In genomic region chr4:141552484-141552883, GRCm38 (mm10) we compare ENCODE assay signal across 11 mouse cellular contexts. TPM values are rescaled to one million over a fixed set of nuclear protein-coding genes. Genes with fewer than 3 reads are reported as not detected.
DNase-seq lines count a peak whose midpoint lies in the region; ATAC-seq and TF ChIP-seq lines count a peak whose summit lies in the region.
"Had no signal": no experiment of that assay in that cellular context is flagged by ENCODE, and none has a peak within 500 bp of the region (broad histone marks: within the 10 kb centered on the region; RNA-seq: fewer than 3 reads in every experiment).

No protein-coding gene starts in this region.

- no peaks in the 10 kb centered on the region for H3K9me3 ChIP-seq in limb, embryonic 12.5 days
- H3K9me3 ChIP-seq in stomach, embryonic 15.5 days = no peaks in the 10 kb centered on the region
- no peaks in the 10 kb centered on the region for H3K9me3 ChIP-seq in neural tube, embryonic 15.5 days (replicated peaks)
- H3K9me3 ChIP-seq in forebrain, embryonic 14.5 days (replicated peaks; ENCODE audit: control insufficient read depth, low read length) = no peaks in the 10 kb centered on the region

- TF ChIP-seq CTCF in spleen, adult 2 months (IDR thresholded peaks at IDR 0.05; ENCODE audit: extremely low read depth, insufficient read depth, insufficient read length, insufficient replicate concordance) = no peak

- peaks cover 8% of the 10 kb centered on the region; the same call in 1 of the 2 replicates for H3K4me1 ChIP-seq in spleen, adult 2 months (ENCODE audit: control insufficient read depth, insufficient read depth, insufficient read length)
- H3K4me1 ChIP-seq in limb, embryonic 12.5 days (replicated peaks) = peaks cover 24% of the 10 kb centered on the region
- H3K4me1 ChIP-seq in stomach, embryonic 15.5 days = no peaks in the 10 kb centered on the region; the same call in 1 of the 2 replicates
- H3K4me1 ChIP-seq in neural tube, embryonic 15.5 days = peaks cover 19% of the 10 kb centered on the region
- peaks cover 4% of the 10 kb centered on the region; the same call in 1 of the 2 replicates for H3K4me1 ChIP-seq in forebrain, embryonic 14.5 days (ENCODE audit: control insufficient read depth, insufficient read depth, low read length)

- H3K36me3 ChIP-seq in spleen, adult 2 months (ENCODE audit: control insufficient read depth, insufficient read depth, low read length) = no peaks in the 10 kb centered on the region
- no peaks in the 10 kb centered on the region for H3K36me3 ChIP-seq in limb, embryonic 12.5 days
- no peaks in the 10 kb centered on the region for H3K36me3 ChIP-seq in stomach, embryonic 15.5 days
- H3K36me3 ChIP-seq in neural tube, embryonic 15.5 days = no peaks in the 10 kb centered on the region
- no peaks in the 10 kb centered on the region for H3K36me3 ChIP-seq in forebrain, embryonic 14.5 days (ENCODE audit: control insufficient read depth, insufficient read depth, low read length)

- no peaks in the 10 kb centered on the region for H3K27me3 ChIP-seq in spleen, adult 2 months (ENCODE audit: control insufficient read depth, insufficient read depth, low read length)
- H3K27me3 ChIP-seq in limb, embryonic 12.5 days = no peaks in the 10 kb centered on the region
- H3K27me3 ChIP-seq in stomach, embryonic 15.5 days (replicated peaks) = no peaks in the 10 kb centered on the region
- no peaks in the 10 kb centered on the region for H3K27me3 ChIP-seq in neural tube, embryonic 15.5 days (replicated peaks)
- no peaks in the 10 kb centered on the region for H3K27me3 ChIP-seq in forebrain, embryonic 14.5 days (replicated peaks; ENCODE audit: control insufficient read depth, insufficient read depth, low read length)

- H3K4me3 ChIP-seq in spleen, adult 2 months (ENCODE audit: extremely low read depth, insufficient read depth, insufficient read length) = no peak overlapping the region
- H3K4me3 ChIP-seq in limb, embryonic 12.5 days (replicated peaks) = peak overlapping the region; percentile 9; the same call in 1 of the 2 replicates
- no peak overlapping the region for H3K4me3 ChIP-seq in stomach, embryonic 15.5 days (replicated peaks)
- no peak overlapping the region for H3K4me3 ChIP-seq in neural tube, embryonic 15.5 days (replicated peaks)
- no peak overlapping the region for H3K4me3 ChIP-seq in forebrain, embryonic 14.5 days (ENCODE audit: low read depth, low read length)

- ATAC-seq in common myeloid progenitor, adult 5-6 weeks (replicated peaks; ENCODE audit: low read depth, poor library complexity, severe bottlenecking) = peak; percentile 97
- ATAC-seq in limb, embryonic 12.5 days (ENCODE audit: insufficient number of reproducible peaks, insufficient read depth, low FRiP score, low TSS enrichment, low read depth) = peak; percentile 82
- peak; percentile 79 for ATAC-seq in stomach, embryonic 15.5 days (ENCODE audit: insufficient read depth, low FRiP score, low read depth)
- ATAC-seq in neural tube, embryonic 15.5 days (ENCODE audit: low FRiP score) = no peak
- no peak for ATAC-seq in forebrain, embryonic 14.5 days

- peak overlapping the region; percentile 24; the same call in 1 of the 2 replicates for H3K4me2 ChIP-seq in limb, embryonic 12.5 days
- H3K4me2 ChIP-seq in stomach, embryonic 15.5 days = no peak overlapping the region
- no peak overlapping the region for H3K4me2 ChIP-seq in neural tube, embryonic 15.5 days
- H3K4me2 ChIP-seq in forebrain, embryonic 14.5 days (ENCODE audit: low read length) = no peak overlapping the region

- DNase-seq in spleen, adult 2 months (ENCODE audit: low read depth in 1 of 2, low spot score in 2 of 2) = peak in 1 of 2 experiments; percentile 26
- DNase-seq in spleen, postnatal 4 days (ENCODE audit: low spot score in 2 of 2) = no peak
- no peak for DNase-seq in forebrain, embryonic 14.5 days (ENCODE audit: low spot score)
- no peak for DNase-seq in gastrocnemius, postnatal 4 days (ENCODE audit: low spot score in 2 of 2)
- DNase-seq: adrenal gland, adult 2 months; kidney, postnatal 4 days; spleen, adult 18-20 months had no signal

- WGBS in spleen, adult 2 months = 0% methylated on average over 2 of the region's 2 CpGs
- 11% methylated on average over 2 of the region's 2 CpGs for WGBS in limb, embryonic 12.5 days
- WGBS in stomach, embryonic 15.5 days = 26% methylated on average over 2 of the region's 2 CpGs
- 56% methylated on average over 2 of the region's 2 CpGs for WGBS in neural tube, embryonic 15.5 days
- WGBS in forebrain, embryonic 14.5 days = 56% methylated on average over 2 of the region's 2 CpGs

- H3K9ac ChIP-seq in limb, embryonic 12.5 days (replicated peaks) = no peak overlapping the region
- no peak overlapping the region for H3K9ac ChIP-seq in stomach, embryonic 15.5 days
- H3K9ac ChIP-seq in neural tube, embryonic 15.5 days (replicated peaks) = no peak overlapping the region
- H3K9ac ChIP-seq in forebrain, embryonic 14.5 days (ENCODE audit: low read length) = no peak overlapping the region

- TF ChIP-seq POLR2A in spleen, adult 2 months (IDR thresholded peaks at IDR 0.05; ENCODE audit: low read depth, low read length) = no peak

- 0 out of 2 replicates have a peak overlapping the region, but pooled peaks have one; percentile 38 for H3K27ac ChIP-seq in spleen, adult 2 months (ENCODE audit: insufficient read depth, low read length)
- H3K27ac ChIP-seq in limb, embryonic 12.5 days = peak overlapping the region; percentile 66
- H3K27ac ChIP-seq in stomach, embryonic 15.5 days = no peak overlapping the region
- no peak overlapping the region for H3K27ac ChIP-seq in neural tube, embryonic 15.5 days (replicated peaks)
- H3K27ac ChIP-seq in forebrain, embryonic 14.5 days (ENCODE audit: low read depth, low read length) = no peak overlapping the region

RNA-seq across cellular contexts. Expression of gene Spen, which starts 14.1 kb away (rescaled TPM):
- polyA plus RNA-seq in spleen, adult 2 months (2012; rRNA removed) = 28.2 and 34.1 TPM in 2 replicates
- total RNA-seq in common myeloid progenitor, adult 5-6 weeks (2017) = 32.7 and 43.0 TPM in 2 replicates
- polyA plus RNA-seq in limb, embryonic 12.5 days (2016; fragmentation: Nextera tagmentation; extraction: Ambion mirVana) = 14.1 and 16.6 TPM in 2 replicates
- polyA plus RNA-seq in stomach, embryonic 15.5 days (2015; fragmentation: Nextera tagmentation; extraction: Ambion mirVana) = 8.4 and 10.4 TPM in 2 replicates
- polyA plus RNA-seq in neural tube, embryonic 15.5 days (2015; fragmentation: Nextera tagmentation; extraction: Ambion mirVana) = 13.4 and 13.7 TPM in 2 replicates
- 10.7 and 14.0 TPM in 2 replicates for polyA plus RNA-seq in forebrain, embryonic 14.5 days (2014; fragmentation: Nextera tagmentation; extraction: Ambion mirVana)
- total RNA-seq in gastrocnemius, postnatal 4 days (2021) = 10 to 100 TPM; 32.7 to 32.9 TPM

RNA-seq across cellular contexts. Expression of gene Fblim1, which starts 53.4 kb away (rescaled TPM):
- 8.4 and 10.1 TPM in 2 replicates for polyA plus RNA-seq in spleen, adult 2 months (2012; rRNA removed)
- total RNA-seq in common myeloid progenitor, adult 5-6 weeks (2017) = not detected in 2 replicates
- 65.4 and 78.9 TPM in 2 replicates for polyA plus RNA-seq in limb, embryonic 12.5 days (2016; fragmentation: Nextera tagmentation; extraction: Ambion mirVana)
- 71.1 and 77.2 TPM in 2 replicates for polyA plus RNA-seq in stomach, embryonic 15.5 days (2015; fragmentation: Nextera tagmentation; extraction: Ambion mirVana)
- polyA plus RNA-seq in neural tube, embryonic 15.5 days (2015; fragmentation: Nextera tagmentation; extraction: Ambion mirVana) = 31.0 and 32.2 TPM in 2 replicates
- polyA plus RNA-seq in forebrain, embryonic 14.5 days (2014; fragmentation: Nextera tagmentation; extraction: Ambion mirVana) = 15.1 and 19.7 TPM in 2 replicates
- total RNA-seq in gastrocnemius, postnatal 4 days (2021) = 10 to 100 TPM in 1 of 2 experiments, 1 to 10 TPM in 1; 7.4 to 10.6 TPM

Comparison
In these comparisons a context has a peak if more than half of its experiments do, and no peak if none do; other contexts are left out.
1. H3K27ac ChIP-seq: peak in spleen, adult 2 months (single experiment) and limb, embryonic 12.5 days (single experiment); none in stomach, embryonic 15.5 days (single experiment), neural tube, embryonic 15.5 days (single experiment) and forebrain, embryonic 14.5 days (single experiment).
2. ATAC-seq: peak in common myeloid progenitor, adult 5-6 weeks (single experiment), limb, embryonic 12.5 days (single experiment) and stomach, embryonic 15.5 days (single experiment); none in neural tube, embryonic 15.5 days (single experiment) and forebrain, embryonic 14.5 days (single experiment).